Mouse (Mus musculus): Measurements from ENCODE around the gene Igsf23.

DNA sequence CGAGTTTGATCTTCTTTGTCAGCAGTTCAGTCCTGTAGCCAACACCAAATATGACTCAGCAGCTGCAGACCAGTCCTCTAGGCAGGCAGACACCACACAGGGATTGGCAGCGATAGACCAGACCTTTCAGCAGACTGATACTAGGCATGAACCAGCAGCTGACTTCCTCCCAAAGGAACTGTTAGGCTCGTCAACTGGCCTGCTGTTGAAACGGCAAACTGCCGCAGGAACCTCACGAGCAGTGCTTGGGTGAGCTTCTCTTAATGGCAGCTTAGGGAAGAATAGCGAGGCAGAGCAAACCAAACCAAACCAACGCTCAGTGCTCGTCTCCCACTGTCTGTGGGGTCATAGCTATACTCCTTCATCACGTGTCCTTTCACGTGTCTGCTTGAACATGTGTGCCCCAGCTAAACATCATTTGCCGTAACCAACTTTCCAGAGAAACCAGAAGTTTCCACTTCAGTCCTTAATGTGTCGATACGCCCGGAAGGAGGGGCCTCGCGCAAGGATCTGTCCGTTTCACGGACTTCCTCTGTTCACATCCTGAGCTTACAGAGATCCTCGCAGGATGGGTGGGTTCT is 15.3 kb downstream of the Igsf23 start:
- TF ChIP-seq POLR2A (IDR thresholded peaks at IDR 0.05; ENCODE audit: insufficient read depth, low read depth, low read length) = no peak
- TF ChIP-seq CTCF (IDR thresholded peaks at IDR 0.05) = no peak
